Mouse (Mus musculus) kidney, embryonic 16.5 days (tissue): ENCODE measurements around the gene Gm30191. TPM values are rescaled to one million over a fixed set of nuclear protein-coding genes. Genes with fewer than 3 reads are reported as not detected.

Experiments used
- ATAC-seq: fragments of 200-750 bp; cut with Nextera tagmentation; 2 replicates; pipeline ENCODE4 v1.8.0; 2017; ENCODE audit warnings: moderate TSS enrichment; ENCODE audit not compliant: low FRiP score, low TSS enrichment
- H3K27ac ChIP-seq: fragments of 300-500 bp; sonication (generic); 2 replicates; pipeline ENCODE4 v1.5.1; 2014; ENCODE audit warnings: low read length
- H3K27me3 ChIP-seq: fragments of 300-500 bp; sonication (generic); 2 replicates; pipeline ENCODE4 v1.6.1; 2014; ENCODE audit warnings: low read length, control low read depth, mixed read lengths; ENCODE audit not compliant: insufficient read depth
- H3K36me3 ChIP-seq: fragments of 300-500 bp; sonication (generic); 2 replicates; pipeline ENCODE4 v1.6.1; 2014; ENCODE audit warnings: low read length, control low read depth, mixed read lengths; ENCODE audit not compliant: insufficient read depth
- H3K4me1 ChIP-seq: fragments of 300-500 bp; sonication (generic); 2 replicates; pipeline ENCODE4 v1.6.1; 2014; ENCODE audit warnings: low read length, control low read depth, mixed read lengths; ENCODE audit not compliant: insufficient read depth
- H3K4me2 ChIP-seq: fragments of 300-500 bp; sonication (generic); replicated peaks from 2 replicates; pipeline ENCODE4 v1.6.1; 2014; ENCODE audit warnings: low read depth, low read length
- H3K4me3 ChIP-seq: fragments of 300-500 bp; sonication (generic); 2 replicates; pipeline ENCODE4 v1.5.1; 2014; ENCODE audit warnings: mild to moderate bottlenecking, low read length
- H3K9ac ChIP-seq: fragments of 300-500 bp; sonication (generic); replicated peaks from 2 replicates; pipeline ENCODE4 v1.6.1; 2014; ENCODE audit warnings: low read length
- H3K9me3 ChIP-seq: fragments of 300-500 bp; sonication (generic); 2 replicates; pipeline ENCODE4 v1.6.1; 2016; ENCODE audit warnings: low read length, control low read depth
- WGBS: fragments of 180-500 bp; shearing (Covaris S2); extraction: QIAGEN DNeasy Blood & Tissue Kit; methylation state at CpG from one replicate; pipeline ENCODE4 v1.1.7; 2014; 5-methylcytosine and 5-hydroxymethylcytosine counted together
- polyA plus RNA-seq: library from polyadenylated mRNA; unstranded; fragments of >200 nt; fragmentation: Nextera tagmentation; extraction: Ambion mirVana; gene quantifications from 2 replicates; pipeline ENCODE4 v1.2.1, GENCODE M21; 2015

Gene Gm30191
- not detected in 2 replicates for polyA plus RNA-seq

DNA sequence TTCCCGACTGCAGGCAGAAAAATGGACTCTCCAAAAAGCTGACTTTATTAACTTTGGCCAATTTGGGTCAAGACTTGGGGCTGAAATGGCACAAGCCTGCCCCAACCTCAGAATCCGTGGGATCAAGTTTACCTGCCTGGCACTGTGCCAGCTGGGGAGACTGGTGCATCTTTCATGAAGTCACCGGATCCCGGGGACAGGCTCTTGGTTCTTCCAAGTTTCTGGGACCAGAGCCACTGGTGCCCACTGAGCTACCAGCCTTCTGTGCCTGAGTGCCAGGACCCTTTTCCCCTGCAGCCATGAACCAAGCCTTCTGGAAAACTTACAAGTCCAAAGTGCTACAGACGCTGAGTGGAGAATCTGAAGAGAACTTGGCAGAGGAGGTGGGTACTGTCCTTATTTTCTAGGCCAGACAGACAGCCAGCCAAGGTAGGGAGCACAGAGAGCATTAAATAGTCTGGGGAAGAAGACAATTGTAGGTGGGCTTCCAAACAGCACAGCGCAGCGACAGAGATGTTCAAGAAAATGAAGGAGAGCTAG lies at the start of gene Gm30191:
Gene Gm30191 (plus strand): TSS at position 217 of the 540 bp plus-strand sequence.
- H3K9me3 ChIP-seq = no peaks in the 10 kb centered on the region
- peak within 1 kb of the TSS; percentile 79 for H3K4me3 ChIP-seq
- 79% methylated on average over 7 of the region's 7 CpGs for WGBS
- peak within 1 kb of the TSS; percentile 81 for H3K9ac ChIP-seq
- peaks cover 42% of the 10 kb centered on the region for H3K4me1 ChIP-seq
- ATAC-seq = no peak
- H3K27me3 ChIP-seq = peaks cover 43% of the 10 kb centered on the region
- 0 out of 2 replicates have a peak, but pooled peaks cover 5% of the 10 kb centered on the region for H3K36me3 ChIP-seq
- no peak within 1 kb of the TSS for H3K27ac ChIP-seq
- peak within 1 kb of the TSS; percentile 95 for H3K4me2 ChIP-seq

DNA sequence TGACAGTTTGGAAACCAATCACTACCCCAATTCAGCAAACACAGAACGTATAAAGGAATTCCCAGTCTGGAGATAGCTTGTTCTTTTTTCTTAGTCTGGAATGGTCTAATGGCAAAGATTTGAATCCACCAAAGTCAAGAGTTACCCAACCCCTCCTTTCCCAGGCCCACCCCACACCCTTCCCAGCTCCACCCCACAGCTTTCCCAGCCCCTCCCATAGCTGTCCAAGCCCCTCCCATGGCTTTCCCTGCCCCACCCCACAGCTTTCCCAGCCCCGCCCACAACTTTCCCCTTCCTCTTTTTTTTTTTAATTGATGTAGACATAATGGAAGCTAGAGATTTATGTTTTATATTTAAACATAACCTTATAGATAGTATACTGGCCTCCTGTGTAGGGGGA lies 47.4 kb upstream of the Gm30191 start:
- no peak for ATAC-seq
- Histone ChIP-seq H3K4me2 (no peak overlapping the region), H3K9ac (no peak overlapping the region), H3K4me1 (no peaks in the 10 kb centered on the region), H3K9me3 (no peaks in the 10 kb centered on the region), H3K27me3 (no peaks in the 10 kb centered on the region), H3K27ac (no peak overlapping the region), H3K4me3 (no peak overlapping the region), H3K36me3 (no peaks in the 10 kb centered on the region)
- 81% methylated on average over 2 of the region's 2 CpGs for WGBS

DNA sequence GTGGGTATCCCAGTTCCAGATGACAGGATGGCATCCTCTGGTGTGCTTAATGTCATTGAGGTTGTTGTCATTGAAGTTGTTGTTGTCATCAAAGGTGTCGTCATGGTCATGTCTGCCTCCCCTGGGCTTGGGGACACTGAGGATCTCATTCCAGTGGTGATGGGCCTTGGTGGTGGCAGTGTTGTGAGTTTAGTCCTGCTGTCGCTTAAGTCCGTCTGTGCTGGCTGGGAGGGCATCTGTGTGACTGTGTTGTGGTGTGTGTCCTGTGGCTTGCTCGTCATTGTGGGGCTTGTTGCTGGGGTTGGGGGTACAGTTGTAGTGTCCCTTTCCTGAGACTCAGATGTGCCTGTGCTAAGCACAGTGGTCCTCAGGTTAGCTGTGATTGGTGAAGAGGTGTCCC lies 43.8 kb upstream of the Gm30191 start, which contains the start of gene Gm7534:
Gene Gm7534 (minus strand): TSS at position 101 of the 400 bp plus-strand sequence.
- ATAC-seq = no peak
- Histone ChIP-seq H3K27me3 (no peaks in the 10 kb centered on the region), H3K9ac (no peak within 1 kb of the TSS), H3K36me3 (no peaks in the 10 kb centered on the region), H3K27ac (no peak within 1 kb of the TSS), H3K4me1 (peaks cover 7% of the 10 kb centered on the region; the same call in 1 of the 2 replicates), H3K9me3 (no peaks in the 10 kb centered on the region), H3K4me2 (no peak within 1 kb of the TSS), H3K4me3 (no peak within 1 kb of the TSS)
- WGBS = 96% methylated on average over 4 of the region's 4 CpGs

DNA sequence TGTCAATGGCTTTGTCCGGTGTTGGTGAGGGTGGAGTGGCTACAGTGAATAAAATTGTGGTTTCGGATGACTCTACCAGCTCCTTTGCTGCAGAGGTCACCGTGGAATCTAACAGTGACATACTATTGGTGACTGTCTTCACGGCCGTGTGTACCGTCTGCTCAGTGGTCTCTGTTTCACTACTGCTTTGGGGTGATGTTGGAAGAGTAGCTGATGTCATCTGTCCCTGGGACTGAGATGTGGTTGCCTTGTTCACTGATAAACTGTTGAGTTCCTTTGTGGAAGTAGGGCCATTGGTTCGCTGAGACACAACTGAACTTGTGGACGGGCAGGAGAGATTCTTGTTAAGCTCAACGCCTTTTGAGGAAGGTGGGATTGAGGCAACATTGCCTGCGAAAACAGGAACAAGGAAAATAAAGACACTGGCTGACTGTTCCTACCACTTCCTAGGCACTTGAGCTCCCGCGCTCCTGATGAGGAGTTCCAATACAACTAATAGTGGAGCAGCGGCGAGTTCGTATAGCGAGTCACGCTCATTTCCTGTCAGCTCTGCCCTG lies 43.3 kb upstream of the Gm30191 start:
- no peak for ATAC-seq
- H3K27me3 ChIP-seq = no peaks in the 10 kb centered on the region
- 67% methylated on average over 17 of the region's 17 CpGs for WGBS

DNA sequence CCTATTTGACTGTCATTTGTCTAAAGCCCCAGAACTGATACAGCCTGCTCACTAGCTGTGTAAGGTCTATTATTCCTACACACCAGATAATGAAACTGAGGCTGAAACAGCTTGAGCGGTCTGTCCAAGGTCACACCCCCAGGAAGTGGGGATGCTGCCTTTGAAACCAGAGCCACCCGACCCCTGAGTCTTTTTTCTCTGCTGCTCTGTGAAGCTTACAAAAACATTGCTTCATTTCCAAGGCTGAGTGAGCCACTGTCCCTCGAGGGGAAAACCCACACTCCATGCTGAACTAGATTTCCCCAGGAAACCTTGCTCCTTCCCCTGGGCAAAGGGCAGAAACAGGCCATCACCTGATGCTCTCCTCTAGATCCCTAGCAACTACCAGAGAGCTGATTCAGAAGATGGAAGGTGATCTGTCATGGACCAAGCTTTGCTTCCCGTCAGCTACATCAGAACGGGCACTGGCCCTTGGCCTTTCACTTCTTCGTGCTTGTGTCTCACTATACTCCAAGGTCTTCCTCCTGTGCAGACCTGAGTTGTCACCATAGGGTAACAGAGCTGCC lies 40.2 kb upstream of the Gm30191 start:
- Histone ChIP-seq H3K4me1 (peaks cover 7% of the 10 kb centered on the region; the same call in 1 of the 2 replicates), H3K4me3 (no peak overlapping the region), H3K9me3 (no peaks in the 10 kb centered on the region), H3K27ac (peak overlapping the region; percentile 56), H3K4me2 (no peak overlapping the region), H3K36me3 (no peaks in the 10 kb centered on the region), H3K9ac (no peak overlapping the region), H3K27me3 (no peaks in the 10 kb centered on the region)
- 0 out of 2 replicates have a peak, but pooled peaks have one; percentile 27 for ATAC-seq
- WGBS = 12% methylated on average over 6 of the region's 6 CpGs

More for the DNA sequence above, 43.3 kb upstream of the Gm30191 start:
- no peak overlapping the region for H3K27ac ChIP-seq
- H3K36me3 ChIP-seq = no peaks in the 10 kb centered on the region
- H3K9ac ChIP-seq = no peak overlapping the region
- no peak overlapping the region for H3K4me2 ChIP-seq
- peaks cover 7% of the 10 kb centered on the region; the same call in 1 of the 2 replicates for H3K4me1 ChIP-seq
- no peak overlapping the region for H3K4me3 ChIP-seq
- H3K9me3 ChIP-seq = no peaks in the 10 kb centered on the region

DNA sequence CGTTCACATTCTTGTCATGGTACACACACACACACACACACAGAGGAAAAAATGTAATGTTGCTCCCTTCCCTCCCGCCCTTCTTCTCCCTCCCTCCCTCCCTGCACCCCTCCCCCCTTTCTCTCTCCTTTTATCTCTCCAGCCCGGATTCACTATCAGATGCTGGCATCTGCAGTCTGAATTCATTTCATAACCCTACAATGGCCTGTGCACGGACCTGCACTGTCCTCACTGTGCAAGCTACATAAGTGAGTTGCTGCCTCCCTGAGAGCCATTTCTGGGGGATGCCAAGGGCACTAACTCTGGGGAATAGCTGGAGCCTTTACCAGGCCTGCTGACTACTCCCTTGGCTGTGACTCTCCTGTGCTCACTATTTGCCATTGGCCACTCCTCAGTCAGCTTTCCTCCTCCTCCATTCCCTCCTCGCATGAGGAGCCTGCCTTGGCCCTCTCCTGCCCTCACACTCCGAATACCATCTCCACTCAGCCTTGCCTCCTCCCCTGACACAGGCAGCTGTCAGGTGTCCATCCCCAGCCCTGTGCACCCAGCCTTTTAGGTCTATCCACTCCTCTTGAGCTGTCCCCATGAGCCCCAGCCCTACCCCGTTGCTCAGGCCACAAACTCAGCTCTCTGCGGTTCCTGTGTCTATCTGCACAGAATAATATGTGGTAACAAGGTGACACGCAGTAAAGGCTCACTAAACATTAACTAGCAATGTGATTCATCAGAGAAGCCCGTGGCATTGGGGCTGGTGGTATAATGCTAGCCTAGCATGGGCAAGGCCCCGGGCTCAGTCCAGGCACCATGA lies 23.7 kb upstream of the Gm30191 start:
- no peaks in the 10 kb centered on the region for H3K9me3 ChIP-seq
- no peaks in the 10 kb centered on the region for H3K36me3 ChIP-seq
- H3K4me3 ChIP-seq = no peak overlapping the region
- ATAC-seq = peak; percentile 72
- 45% methylated on average over 11 of the region's 11 CpGs for WGBS
- H3K9ac ChIP-seq = 0 out of 2 replicates have a peak overlapping the region, but pooled peaks have one; percentile 48
- H3K27ac ChIP-seq = peak overlapping the region; percentile 91
- no peaks in the 10 kb centered on the region for H3K27me3 ChIP-seq
- H3K4me2 ChIP-seq = no peak overlapping the region
- H3K4me1 ChIP-seq = peaks cover 17% of the 10 kb centered on the region

DNA sequence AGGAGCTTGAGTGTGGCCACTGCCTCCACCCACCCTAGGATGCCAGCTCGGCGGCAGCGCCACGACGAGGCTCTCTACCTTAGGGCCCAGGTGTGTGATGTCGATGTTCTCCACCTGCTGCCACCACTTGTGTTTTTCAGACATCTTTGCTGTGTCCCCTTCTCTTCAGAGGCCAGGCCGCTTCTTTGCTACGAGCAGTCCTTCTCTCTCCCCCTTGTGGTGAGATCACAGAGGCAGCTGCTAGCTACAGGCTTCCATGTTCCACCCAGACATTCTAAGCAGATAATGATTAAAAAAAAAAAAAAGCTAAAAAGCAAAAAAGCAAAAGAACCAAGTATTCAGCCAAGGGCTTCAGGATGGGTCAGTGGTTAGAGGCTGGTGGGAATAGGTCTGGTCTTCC lies 19.5 kb upstream of the Gm30191 start, which contains the start of gene Catsper4:
Gene Catsper4 (minus strand): TSS at position 190 of the 400 bp plus-strand sequence.
- WGBS = 63% methylated on average over 8 of the region's 8 CpGs
- Histone ChIP-seq H3K4me1 (peaks cover 18% of the 10 kb centered on the region), H3K9ac (no peak within 1 kb of the TSS), H3K4me2 (no peak within 1 kb of the TSS), H3K4me3 (no peak within 1 kb of the TSS), H3K9me3 (no peaks in the 10 kb centered on the region), H3K27me3 (no peaks in the 10 kb centered on the region), H3K36me3 (no peaks in the 10 kb centered on the region), H3K27ac (no peak within 1 kb of the TSS)
- ATAC-seq = no peak

DNA sequence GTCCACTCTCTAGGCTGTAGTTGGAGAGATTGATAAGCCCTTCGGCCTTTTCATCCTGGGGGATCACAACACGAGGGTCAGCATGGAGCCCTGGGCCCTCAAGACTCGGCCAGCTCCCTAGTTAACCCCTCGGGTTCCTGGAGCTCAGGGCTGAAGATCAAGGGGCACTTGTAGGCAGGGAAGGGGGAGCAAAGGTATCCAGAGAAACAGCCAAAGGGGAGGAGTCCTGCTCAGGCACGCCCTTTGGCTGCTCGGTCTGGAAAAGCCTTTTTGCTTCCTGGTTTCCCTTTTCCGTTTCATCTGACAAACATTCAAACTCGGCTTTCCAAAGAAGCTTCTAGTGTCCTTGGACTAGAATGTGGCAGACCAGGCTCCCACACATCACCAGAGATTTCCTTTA lies 16.3 kb upstream of the Gm30191 start:
- no peak for ATAC-seq
- WGBS = 25% methylated on average over 8 of the region's 8 CpGs
- H3K4me2 ChIP-seq = no peak overlapping the region

DNA sequence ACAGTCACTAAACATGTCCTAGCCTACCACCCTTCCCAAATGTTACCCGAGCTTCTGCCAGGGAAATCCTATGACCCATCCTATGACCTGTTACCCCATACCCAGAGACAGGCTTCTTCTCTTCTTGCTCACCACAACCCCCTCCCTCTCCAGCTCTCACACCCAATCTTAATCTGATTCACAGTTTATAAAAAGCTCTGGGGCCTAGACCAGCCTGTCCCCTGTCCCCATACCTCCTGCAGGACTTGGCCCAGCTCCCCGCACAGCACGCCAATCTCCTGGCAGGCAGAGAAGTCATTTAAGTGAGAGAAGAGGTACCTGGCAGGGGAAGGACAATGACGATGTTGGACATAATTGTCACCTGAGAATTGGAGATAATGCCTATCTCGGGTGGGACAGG lies 11.9 kb upstream of the Gm30191 start:
- Histone ChIP-seq H3K9me3 (no peaks in the 10 kb centered on the region), H3K27ac (no peak overlapping the region), H3K9ac (no peak overlapping the region), H3K4me3 (no peak overlapping the region), H3K4me1 (peaks cover 18% of the 10 kb centered on the region), H3K27me3 (peaks cover 4% of the 10 kb centered on the region; the same call in 1 of the 2 replicates), H3K36me3 (no peaks in the 10 kb centered on the region), H3K4me2 (no peak overlapping the region)
- 77% methylated on average over 5 of the region's 5 CpGs for WGBS
- no peak for ATAC-seq

More for the DNA sequence above, 16.3 kb upstream of the Gm30191 start:
- Histone ChIP-seq H3K9ac (no peak overlapping the region), H3K9me3 (no peaks in the 10 kb centered on the region), H3K4me3 (no peak overlapping the region), H3K27me3 (no peaks in the 10 kb centered on the region), H3K27ac (no peak overlapping the region), H3K36me3 (no peaks in the 10 kb centered on the region), H3K4me1 (peaks cover 8% of the 10 kb centered on the region; the same call in 1 of the 2 replicates)
